In the genomic region with DNA sequence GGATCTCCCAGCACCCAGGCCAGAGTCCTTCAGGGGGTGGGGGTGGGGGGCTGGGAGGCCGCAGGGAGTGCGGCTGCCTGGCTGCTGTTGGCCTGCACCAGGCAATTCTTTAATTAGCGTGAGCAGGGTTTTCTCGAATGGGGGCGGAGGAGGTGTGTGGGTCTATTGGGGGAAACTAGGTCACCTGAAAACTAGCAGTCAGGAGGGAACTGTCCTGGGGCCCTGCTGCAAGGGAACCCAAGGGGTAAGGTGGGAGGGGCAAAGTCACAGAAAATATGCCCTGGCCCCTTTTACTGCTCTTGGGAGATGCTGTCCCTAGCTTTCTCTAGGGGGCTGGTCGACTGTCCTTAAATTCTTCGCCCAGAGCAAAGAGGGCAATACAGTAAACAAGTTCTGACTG, we compare ENCODE assay signal across 14 mouse cellular contexts. TPM values are rescaled to one million over a fixed set of nuclear protein-coding genes. Genes with fewer than 3 reads are reported as not detected.
DNase-seq lines count a peak whose midpoint lies in the region; ATAC-seq and TF ChIP-seq lines count a peak whose summit lies in the region.
"Had no signal": no experiment of that assay in that cellular context is flagged by ENCODE, and none has a peak within 500 bp of the region (broad histone marks: within the 10 kb centered on the region; RNA-seq: fewer than 3 reads in every experiment).

No protein-coding gene starts in this region.

- TF ChIP-seq EP300 in heart, adult 2 months (IDR thresholded peaks at IDR 0.05; ENCODE audit: insufficient read depth, low read depth, low read length) = no peak
- TF ChIP-seq EP300 in liver, postnatal 0 days (IDR thresholded peaks at IDR 0.05; ENCODE audit: low read depth) = no peak

- H3K9me3 ChIP-seq in liver, postnatal 0 days (ENCODE audit: low read length) = no peaks in the 10 kb centered on the region
- no peaks in the 10 kb centered on the region for H3K9me3 ChIP-seq in forebrain, embryonic 16.5 days (ENCODE audit: control insufficient read depth, low read length)
- H3K9me3 ChIP-seq: embryonic facial prominence, embryonic 15.5 days; heart, embryonic 13.5 days had no signal

- intact Hi-C loops in heart, adult 2 months (cut with DNase I) = loop anchor here (5.0 kb wide), 1 partner anchor 48 kb away; no protein-coding TSS in a partner anchor
- intact Hi-C loops in heart, postnatal 36 days (cut with DNase I) = loop anchor here (5.0 kb wide), 1 partner anchor 53 kb away; no protein-coding TSS in a partner anchor

- H3K4me1 ChIP-seq in heart, adult 2 months (ENCODE audit: control insufficient read depth, insufficient read depth, low read length) = peaks cover 17% of the 10 kb centered on the region
- peaks cover 8% of the 10 kb centered on the region; the same call in 1 of the 2 replicates for H3K4me1 ChIP-seq in liver, adult 2 months (ENCODE audit: control insufficient read depth, insufficient read depth, low read length)
- peaks cover 7% of the 10 kb centered on the region for H3K4me1 ChIP-seq in liver, postnatal 0 days (ENCODE audit: insufficient read depth)
- H3K4me1 ChIP-seq in forebrain, embryonic 16.5 days (replicated peaks; ENCODE audit: control insufficient read depth, insufficient read depth, low read length) = peaks cover 29% of the 10 kb centered on the region

- DNase-seq in heart, adult 2 months = no peak
- DNase-seq in heart, postnatal 36 days = no peak
- DNase-seq in liver, adult 2 months (ENCODE audit: extremely low read depth, low read depth, low spot score) = no peak
- no peak for DNase-seq in liver, postnatal 0 days
- peak; percentile 53 to 63 for DNase-seq in thymus, postnatal 10 days (ENCODE audit: low spot score in 2 of 2)
- DNase-seq in cerebellum, adult 9-10 months = no peak
- DNase-seq: cerebellum, postnatal 25 days; kidney, adult 11 months; liver; spleen, adult 18-20 months had no signal

- TF ChIP-seq POLR2A in heart, adult 2 months (IDR thresholded peaks at IDR 0.05; ENCODE audit: insufficient read depth, low read depth, low read length) = no peak
- no peak for TF ChIP-seq POLR2A in liver, adult 2 months (IDR thresholded peaks at IDR 0.05; ENCODE audit: extremely low read depth, insufficient read depth, low read length)

- WGBS in heart, adult 2 months = 46% methylated on average over 7 of the region's 7 CpGs
- WGBS in liver, adult 2 months = 80% methylated on average over 7 of the region's 7 CpGs
- WGBS in liver, postnatal 0 days (ENCODE audit: insufficient replicate concordance) = 54% methylated on average over 7 of the region's 7 CpGs
- WGBS in forebrain, embryonic 16.5 days = 51% methylated on average over 7 of the region's 7 CpGs

- H3K9ac ChIP-seq in heart, adult 2 months (ENCODE audit: low read depth, low read length) = no peak overlapping the region
- no peak overlapping the region for H3K9ac ChIP-seq in liver, adult 2 months (ENCODE audit: low read depth, low read length)
- H3K9ac ChIP-seq in liver, postnatal 0 days (replicated peaks) = no peak overlapping the region
- no peak overlapping the region for H3K9ac ChIP-seq in forebrain, embryonic 16.5 days (replicated peaks; ENCODE audit: low read depth, low read length)
- H3K9ac ChIP-seq: embryonic facial prominence, embryonic 15.5 days; heart, embryonic 13.5 days had no signal

- H3K27me3 ChIP-seq in heart, adult 2 months (ENCODE audit: control insufficient read depth, insufficient read depth, low read length) = no peaks in the 10 kb centered on the region
- H3K27me3 ChIP-seq in liver, adult 2 months (ENCODE audit: control insufficient read depth, insufficient read depth, low read length) = no peaks in the 10 kb centered on the region
- no peaks in the 10 kb centered on the region for H3K27me3 ChIP-seq in liver, postnatal 0 days (ENCODE audit: insufficient read depth, low read length)
- H3K27me3 ChIP-seq in forebrain, embryonic 16.5 days (replicated peaks; ENCODE audit: control insufficient read depth, insufficient read depth, low read length) = no peaks in the 10 kb centered on the region
- H3K27me3 ChIP-seq: embryonic facial prominence, embryonic 15.5 days; heart, embryonic 13.5 days had no signal

- H3K36me3 ChIP-seq in heart, adult 2 months (ENCODE audit: control insufficient read depth, insufficient read depth, low read length) = no peaks in the 10 kb centered on the region; the same call in 1 of the 2 replicates
- H3K36me3 ChIP-seq in liver, adult 2 months (ENCODE audit: control insufficient read depth, insufficient read depth, low read length) = no peaks in the 10 kb centered on the region
- H3K36me3 ChIP-seq in liver, postnatal 0 days (replicated peaks; ENCODE audit: insufficient read depth, low read length) = no peaks in the 10 kb centered on the region
- no peaks in the 10 kb centered on the region for H3K36me3 ChIP-seq in forebrain, embryonic 16.5 days (ENCODE audit: control insufficient read depth, insufficient read depth)
- H3K36me3 ChIP-seq: embryonic facial prominence, embryonic 15.5 days; heart, embryonic 13.5 days had no signal

- no peak overlapping the region for H3K4me2 ChIP-seq in liver, postnatal 0 days (ENCODE audit: low read depth, low read length)
- H3K4me2 ChIP-seq in forebrain, embryonic 16.5 days (ENCODE audit: low read length) = no peak overlapping the region
- H3K4me2 ChIP-seq: embryonic facial prominence, embryonic 15.5 days; heart, embryonic 13.5 days had no signal

- TF ChIP-seq CTCF in heart, adult 2 months (IDR thresholded peaks at IDR 0.05) = no peak
- no peak for TF ChIP-seq CTCF in liver, adult 2 months (IDR thresholded peaks at IDR 0.05; ENCODE audit: low read depth, low read length)
- no peak for TF ChIP-seq CTCF in liver, postnatal 0 days (IDR thresholded peaks at IDR 0.05; ENCODE audit: low read depth)

- peak overlapping the region; percentile 89 for H3K27ac ChIP-seq in heart, adult 2 months
- H3K27ac ChIP-seq in liver, adult 2 months (replicated peaks; ENCODE audit: insufficient read depth, low read depth, low read length) = 0 out of 2 replicates have a peak overlapping the region, but pooled peaks have one; percentile 6
- no peak overlapping the region for H3K27ac ChIP-seq in liver, postnatal 0 days (ENCODE audit: low read depth)
- H3K27ac ChIP-seq in forebrain, embryonic 16.5 days (ENCODE audit: low read length) = peak overlapping the region; percentile 74
- H3K27ac ChIP-seq: embryonic facial prominence, embryonic 15.5 days had no signal

- H3K79me2 ChIP-seq in heart, adult 2 months (replicated peaks; ENCODE audit: control insufficient read depth, insufficient read depth, low read length) = no peaks in the 10 kb centered on the region
- H3K79me2 ChIP-seq in liver, adult 2 months (ENCODE audit: control insufficient read depth, insufficient read depth, low read length) = no peaks in the 10 kb centered on the region

- H3K4me3 ChIP-seq in heart, adult 2 months = no peak overlapping the region
- H3K4me3 ChIP-seq in liver, adult 2 months (ENCODE audit: insufficient read depth, low read depth, low read length) = no peak overlapping the region
- H3K4me3 ChIP-seq in liver, postnatal 0 days (ENCODE audit: low read depth, low read length) = no peak overlapping the region
- no peak overlapping the region for H3K4me3 ChIP-seq in forebrain, embryonic 16.5 days (replicated peaks; ENCODE audit: low read length)
- H3K4me3 ChIP-seq: embryonic facial prominence, embryonic 15.5 days; heart, embryonic 13.5 days had no signal

- no peak for ATAC-seq in liver, postnatal 0 days
- no peak for ATAC-seq in forebrain, embryonic 16.5 days
- ATAC-seq in erythroblast, adult 5-6 weeks (replicated peaks; ENCODE audit: low FRiP score, poor library complexity, severe bottlenecking) = no peak

RNA-seq across cellular contexts. Expression of gene Ppp1r16b, which starts 24.4 kb away (rescaled TPM):
- total RNA-seq in heart, adult 2 months (2021) = 10 to 100 TPM; 10.4 to 12.3 TPM
- polyA plus RNA-seq in heart, adult 2 months (2012; rRNA removed) = 3.3 and 5.3 TPM in 2 replicates
- 10 to 100 TPM; 11.3 to 13.4 TPM for total RNA-seq in heart, postnatal 36 days (2021)
- 2.4 and 3.4 TPM in 2 replicates for total RNA-seq in liver, adult 2 months (2014; rRNA removed)
- polyA plus RNA-seq in liver, adult 2 months (2012; rRNA removed) = 0.70 and 0.99 TPM in 2 replicates
- 2.5 and 2.9 TPM in 2 replicates for polyA plus RNA-seq in liver, postnatal 0 days (2015; fragmentation: Nextera tagmentation; extraction: Ambion mirVana)
- polyA plus RNA-seq in forebrain, embryonic 16.5 days (2015; fragmentation: Nextera tagmentation; extraction: Ambion mirVana) = 30.3 and 33.3 TPM in 2 replicates
- total RNA-seq in erythroblast, adult 5-6 weeks (2015; ENCODE audit: low replicate concordance) = not detected in 2 replicates
- 0.14 TPM in 1 of 2 replicates, not detected in the other for total RNA-seq in erythroblast, adult 5-6 weeks (2017; ENCODE audit: low replicate concordance)

Comparison
In these comparisons a context has a peak if more than half of its experiments do, and no peak if none do; other contexts are left out.
1. DNase-seq: peak in thymus, postnatal 10 days (2 of 2); none in heart, adult 2 months (0 of 2), heart, postnatal 36 days (0 of 2), liver, adult 2 months (single experiment), liver, postnatal 0 days (single experiment) and cerebellum, adult 9-10 months (single experiment).